In genomic region chr7:111724730-111725129, GRCm38 (mm10) we compare ENCODE assay signal across 22 mouse cellular contexts. TPM values are rescaled to one million over a fixed set of nuclear protein-coding genes. Genes with fewer than 3 reads are reported as not detected.
DNase-seq lines count a peak whose midpoint lies in the region; ATAC-seq lines count a peak whose summit lies in the region.
"Had no signal": no experiment of that assay in that cellular context is flagged by ENCODE, and none has a peak within 500 bp of the region (broad histone marks: within the 10 kb centered on the region; RNA-seq: fewer than 3 reads in every experiment).

No protein-coding gene starts in this region.

- 36% methylated on average over 7 of the region's 7 CpGs for WGBS in heart, embryonic 13.5 days
- 48% methylated on average over 7 of the region's 7 CpGs for WGBS in stomach, embryonic 16.5 days

- DNase-seq in heart, postnatal 4 days, result no peak
- peak; percentile 60 to 63 for DNase-seq in right cerebral cortex, postnatal 10 days (ENCODE audit: low spot score in 2 of 2)
- DNase-seq in right cerebral cortex, adult 18-20 months, result no peak
- no peak for DNase-seq in frontal cortex, adult 2 months (ENCODE audit: extremely low spot score in 1 of 2, low spot score in 1 of 2)
- DNase-seq: adrenal gland, adult 2 months; adrenal gland, postnatal 25 days; cerebellum, adult 2 months; cerebellum, postnatal 10 days; embryo, embryonic 11 days; gastrocnemius, postnatal 36 days; heart, adult 11 months; heart, postnatal 10 days had no signal

- H3K4me2 ChIP-seq in heart, embryonic 13.5 days, result no peak overlapping the region
- H3K4me2 ChIP-seq in stomach, embryonic 16.5 days (ENCODE audit: low read depth, low read length), result no peak overlapping the region
- H3K4me2 ChIP-seq: embryonic facial prominence, embryonic 15.5 days; heart, embryonic 11.5 days; hindbrain, embryonic 15.5 days had no signal

- no peak overlapping the region for H3K4me3 ChIP-seq in heart, embryonic 13.5 days
- no peak overlapping the region for H3K4me3 ChIP-seq in stomach, embryonic 16.5 days (replicated peaks; ENCODE audit: low read length)
- H3K4me3 ChIP-seq: embryonic facial prominence, embryonic 15.5 days; erythroblast, embryonic 14.5 days; forebrain, embryonic 10.5 days; hindbrain, embryonic 15.5 days had no signal

- H3K9ac ChIP-seq in heart, embryonic 13.5 days, result no peak overlapping the region
- H3K9ac ChIP-seq in stomach, embryonic 16.5 days (ENCODE audit: low read length), result no peak overlapping the region
- H3K9ac ChIP-seq: embryonic facial prominence, embryonic 15.5 days; hindbrain, embryonic 15.5 days had no signal

- no peaks in the 10 kb centered on the region for H3K36me3 ChIP-seq in heart, embryonic 13.5 days
- no peaks in the 10 kb centered on the region for H3K36me3 ChIP-seq in stomach, embryonic 16.5 days (ENCODE audit: control insufficient read depth, insufficient read depth, low read length)
- H3K36me3 ChIP-seq: embryonic facial prominence, embryonic 15.5 days; forebrain, embryonic 10.5 days; hindbrain, embryonic 15.5 days had no signal

- ATAC-seq in heart, embryonic 13.5 days (ENCODE audit: extremely low read depth, insufficient number of reproducible peaks, low FRiP score, low TSS enrichment), result no peak
- no peak for ATAC-seq in stomach, embryonic 16.5 days (ENCODE audit: insufficient read depth, low FRiP score)
- ATAC-seq: forebrain, embryonic 14.5 days; intestine, embryonic 16.5 days had no signal

- H3K27me3 ChIP-seq in heart, embryonic 13.5 days (replicated peaks), result no peaks in the 10 kb centered on the region
- no peaks in the 10 kb centered on the region for H3K27me3 ChIP-seq in stomach, embryonic 16.5 days (ENCODE audit: control insufficient read depth, insufficient read depth, low read length)
- H3K27me3 ChIP-seq: embryonic facial prominence, embryonic 15.5 days; hindbrain, embryonic 15.5 days had no signal

- H3K9me3 ChIP-seq in heart, embryonic 13.5 days, result no peaks in the 10 kb centered on the region
- H3K9me3 ChIP-seq in stomach, embryonic 16.5 days (replicated peaks; ENCODE audit: control insufficient read depth, low read length), result no peaks in the 10 kb centered on the region
- H3K9me3 ChIP-seq: embryonic facial prominence, embryonic 15.5 days; forebrain, embryonic 10.5 days; hindbrain, embryonic 15.5 days had no signal

- peaks cover 36% of the 10 kb centered on the region for H3K4me1 ChIP-seq in heart, embryonic 13.5 days
- H3K4me1 ChIP-seq in stomach, embryonic 16.5 days (ENCODE audit: control insufficient read depth, insufficient read depth, low read length), result peaks cover 29% of the 10 kb centered on the region

- peak overlapping the region; percentile 40 for H3K27ac ChIP-seq in heart, embryonic 13.5 days (replicated peaks)
- H3K27ac ChIP-seq in stomach, embryonic 16.5 days (ENCODE audit: low read length), result peak overlapping the region; percentile 22; the same call in 1 of the 2 replicates
- H3K27ac ChIP-seq: embryonic facial prominence, embryonic 15.5 days; forebrain, embryonic 10.5 days; hindbrain, embryonic 15.5 days had no signal

RNA-seq across cellular contexts. Expression of gene Galnt18, which starts 55.0 kb away (rescaled TPM):
- polyA plus RNA-seq in heart, embryonic 13.5 days (2015; fragmentation: Nextera tagmentation; extraction: Ambion mirVana), result 12.1 and 14.2 TPM in 2 replicates
- total RNA-seq in heart, postnatal 4 days (2021), result 10 to 100 TPM; 19.3 to 21.5 TPM
- 35.3 and 35.6 TPM in 2 replicates for polyA plus RNA-seq in stomach, embryonic 16.5 days (2015; fragmentation: Nextera tagmentation; extraction: Ambion mirVana)
- polyA plus RNA-seq in frontal cortex, adult 2 months (2012; rRNA removed), result 28.7 and 29.0 TPM in 2 replicates
- total RNA-seq: common myeloid progenitor, adult 5-6 weeks had no signal
- polyA plus RNA-seq: erythroblast, embryonic 14.5 days had no signal

Comparison
In these comparisons a context has a peak if more than half of its experiments do, and no peak if none do; other contexts are left out.
1. DNase-seq: peak in right cerebral cortex, postnatal 10 days (2 of 2); none in heart, postnatal 4 days (single experiment), right cerebral cortex, adult 18-20 months (single experiment) and frontal cortex, adult 2 months (0 of 2).